17 mouse cellular contexts compared by ENCODE assay signal in the genomic region with DNA sequence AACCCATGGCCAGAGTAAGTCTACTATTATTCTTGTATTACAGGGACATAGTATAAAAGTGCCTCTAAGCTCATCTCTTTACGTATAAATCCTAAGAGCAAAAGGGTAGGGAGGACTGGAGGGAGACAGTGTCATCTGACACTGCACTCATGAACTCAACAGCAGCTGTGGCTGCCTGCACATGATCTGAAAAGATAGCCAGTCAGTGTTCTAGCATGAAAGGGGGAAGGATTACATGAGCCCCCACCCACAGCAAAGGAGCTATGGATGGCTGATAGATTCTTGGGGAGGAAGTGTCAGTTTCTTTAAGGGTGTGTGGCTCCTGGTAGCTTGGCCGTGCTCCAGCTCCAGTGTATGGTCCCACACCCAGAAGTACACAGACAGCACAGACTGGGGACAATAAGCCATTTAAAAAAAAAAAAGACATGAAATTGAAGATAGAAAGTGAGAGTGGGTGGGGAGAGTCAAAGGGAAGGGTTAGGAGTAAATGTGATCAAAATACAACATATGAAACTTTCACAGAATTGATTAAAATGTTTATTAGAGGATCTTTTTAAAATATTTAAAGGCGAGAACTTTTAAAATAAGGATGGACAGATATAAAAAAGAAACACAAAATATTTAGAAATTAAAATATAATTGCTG. TPM values are rescaled to one million over a fixed set of nuclear protein-coding genes. Genes with fewer than 3 reads are reported as not detected.
A peak's percentile ranks its signal among the peaks of the same experiment; 100 is the strongest.
DNase-seq lines count a peak whose midpoint lies in the region; ATAC-seq and TF ChIP-seq lines count a peak whose summit lies in the region.
"Had no signal": no experiment of that assay in that cellular context is flagged by ENCODE, and none has a peak within 500 bp of the region (broad histone marks: within the 10 kb centered on the region; RNA-seq: fewer than 3 reads in every experiment).

No protein-coding gene starts in this region.

- peak overlapping the region; percentile 56 for H3K27ac ChIP-seq in small intestine, adult 2 months (ENCODE audit: insufficient read depth, low read depth, low read length)
- no peak overlapping the region for H3K27ac ChIP-seq in forebrain, embryonic 16.5 days (ENCODE audit: low read length)
- H3K27ac ChIP-seq: embryonic facial prominence, embryonic 12.5 days; hindbrain, embryonic 13.5 days; macrophage; midbrain, embryonic 15.5 days; neural tube, embryonic 12.5 days had no signal

- no peaks in the 10 kb centered on the region for H3K36me3 ChIP-seq in small intestine, adult 2 months (ENCODE audit: control insufficient read depth, insufficient read depth, low read length)
- H3K36me3 ChIP-seq in forebrain, embryonic 16.5 days (ENCODE audit: control insufficient read depth, insufficient read depth), result no peaks in the 10 kb centered on the region
- H3K36me3 ChIP-seq: embryonic facial prominence, embryonic 12.5 days; hindbrain, embryonic 13.5 days; midbrain, embryonic 15.5 days; neural tube, embryonic 12.5 days had no signal

- no peaks in the 10 kb centered on the region for H3K9me3 ChIP-seq in forebrain, embryonic 16.5 days (ENCODE audit: control insufficient read depth, low read length)
- H3K9me3 ChIP-seq: embryonic facial prominence, embryonic 12.5 days; hindbrain, embryonic 13.5 days; midbrain, embryonic 15.5 days; neural tube, embryonic 12.5 days had no signal

- H3K4me2 ChIP-seq in forebrain, embryonic 16.5 days (ENCODE audit: low read length), result no peak overlapping the region
- H3K4me2 ChIP-seq: embryonic facial prominence, embryonic 12.5 days; hindbrain, embryonic 13.5 days; midbrain, embryonic 15.5 days; neural tube, embryonic 12.5 days had no signal

- H3K9ac ChIP-seq in forebrain, embryonic 16.5 days (replicated peaks; ENCODE audit: low read depth, low read length), result no peak overlapping the region
- H3K9ac ChIP-seq: embryonic facial prominence, embryonic 12.5 days; hindbrain, embryonic 13.5 days; midbrain, embryonic 15.5 days; neural tube, embryonic 12.5 days had no signal

- no peak for ATAC-seq in forebrain, embryonic 16.5 days
- ATAC-seq: midbrain, embryonic 15.5 days had no signal

- WGBS in small intestine, adult 2 months, result 51% methylated on average over 3 of the region's 3 CpGs
- WGBS in forebrain, embryonic 16.5 days, result 79% methylated on average over 3 of the region's 3 CpGs

- peaks cover 15% of the 10 kb centered on the region; the same call in 1 of the 2 replicates for H3K4me1 ChIP-seq in small intestine, adult 2 months (ENCODE audit: control insufficient read depth, insufficient read depth, insufficient read length, low read length)
- H3K4me1 ChIP-seq in forebrain, embryonic 16.5 days (replicated peaks; ENCODE audit: control insufficient read depth, insufficient read depth, low read length), result no peaks in the 10 kb centered on the region
- H3K4me1 ChIP-seq: hindbrain, embryonic 13.5 days; midbrain, embryonic 15.5 days; neural tube, embryonic 12.5 days had no signal

- TF ChIP-seq CTCF in small intestine, adult 2 months (IDR thresholded peaks at IDR 0.05; ENCODE audit: extremely low read depth, insufficient read length, insufficient replicate concordance, low read depth, low read length), result no peak

- no peak for TF ChIP-seq POLR2A in small intestine, adult 2 months (IDR thresholded peaks at IDR 0.05; ENCODE audit: low read depth, low read length)

- H3K27me3 ChIP-seq in small intestine, adult 2 months (ENCODE audit: control insufficient read depth, insufficient read depth, low read length), result no peaks in the 10 kb centered on the region
- no peaks in the 10 kb centered on the region for H3K27me3 ChIP-seq in forebrain, embryonic 16.5 days (replicated peaks; ENCODE audit: control insufficient read depth, insufficient read depth, low read length)
- H3K27me3 ChIP-seq: embryonic facial prominence, embryonic 12.5 days; hindbrain, embryonic 13.5 days; midbrain, embryonic 15.5 days; neural tube, embryonic 12.5 days had no signal

- peak; percentile 8 to 20 for DNase-seq in heart, adult 18-20 months
- DNase-seq in heart, adult 8-10 months (ENCODE audit: low spot score), result no peak
- DNase-seq in kidney, postnatal 10 days, result peak; percentile 15
- DNase-seq in kidney, postnatal 14 days, result no peak
- DNase-seq in thymus, postnatal 4 days, result peak; percentile 15
- no peak for DNase-seq in thymus, postnatal 0 days (ENCODE audit: low spot score)
- DNase-seq: cerebellum, postnatal 25 days; gastrocnemius, postnatal 36 days; right cerebral cortex, postnatal 25 days had no signal

- no peak overlapping the region for H3K4me3 ChIP-seq in small intestine, adult 2 months (ENCODE audit: low read depth, low read length)
- no peak overlapping the region for H3K4me3 ChIP-seq in forebrain, embryonic 16.5 days (replicated peaks; ENCODE audit: low read length)
- H3K4me3 ChIP-seq: embryonic facial prominence, embryonic 12.5 days; hindbrain, embryonic 13.5 days; midbrain, embryonic 15.5 days; neural tube, embryonic 12.5 days had no signal

RNA-seq across cellular contexts. Expression of a gene that starts 22.6 kb away (rescaled TPM):
- total RNA-seq in heart, adult 18-20 months (2021), result not detected
- total RNA-seq in heart, adult 8-10 months (2022), result under 1 TPM in 3 of 4 experiments, not detected in 1; 0.09 to 0.14 (median 0.13) TPM
- polyA plus RNA-seq in thymus, postnatal 0 days (2015; fragmentation: Nextera tagmentation; extraction: Ambion mirVana), result 0.67 and 0.82 TPM in 2 replicates
- 0.06 TPM in 1 of 2 replicates, not detected in the other for polyA plus RNA-seq in small intestine, adult 2 months (2012; rRNA removed)
- not detected in 2 replicates for polyA plus RNA-seq in forebrain, embryonic 16.5 days (2015; fragmentation: Nextera tagmentation; extraction: Ambion mirVana)
- total RNA-seq: gastrocnemius, postnatal 36 days had no signal
- polyA plus RNA-seq: embryonic facial prominence, embryonic 12.5 days; limb, embryonic 11.5 days; macrophage; midbrain, embryonic 15.5 days; neural tube, embryonic 12.5 days had no signal

RNA-seq across cellular contexts. Expression of a gene that starts 52.8 kb away (rescaled TPM):
- 10 to 100 TPM; 32.0 to 39.0 TPM for total RNA-seq in heart, adult 18-20 months (2021)
- total RNA-seq in heart, adult 8-10 months (2022), result 10 to 100 TPM; 32.4 to 40.9 (median 34.3) TPM
- 43.3 and 47.0 TPM in 2 replicates for polyA plus RNA-seq in thymus, postnatal 0 days (2015; fragmentation: Nextera tagmentation; extraction: Ambion mirVana)
- polyA plus RNA-seq in small intestine, adult 2 months (2012; rRNA removed), result 68.2 and 166 TPM in 2 replicates
- 29.5 and 29.8 TPM in 2 replicates for polyA plus RNA-seq in forebrain, embryonic 16.5 days (2015; fragmentation: Nextera tagmentation; extraction: Ambion mirVana)

RNA-seq across cellular contexts. Expression of a gene that starts 58.1 kb away (rescaled TPM):
- 10 to 100 TPM; 23.6 to 26.1 TPM for total RNA-seq in heart, adult 18-20 months (2021)
- 10 to 100 TPM; 24.9 to 31.1 (median 29.5) TPM for total RNA-seq in heart, adult 8-10 months (2022)
- polyA plus RNA-seq in thymus, postnatal 0 days (2015; fragmentation: Nextera tagmentation; extraction: Ambion mirVana), result 1.3 and 1.7 TPM in 2 replicates
- 9.7 and 25.8 TPM in 2 replicates for polyA plus RNA-seq in small intestine, adult 2 months (2012; rRNA removed)
- polyA plus RNA-seq in forebrain, embryonic 16.5 days (2015; fragmentation: Nextera tagmentation; extraction: Ambion mirVana), result 0.09 and 0.10 TPM in 2 replicates
- polyA plus RNA-seq: macrophage had no signal

Comparison
In these comparisons a context has a peak if more than half of its experiments do, and no peak if none do; other contexts are left out.
1. DNase-seq: peak in heart, adult 18-20 months (2 of 2), kidney, postnatal 10 days (single experiment) and thymus, postnatal 4 days (single experiment); none in heart, adult 8-10 months (single experiment), kidney, postnatal 14 days (single experiment) and thymus, postnatal 0 days (single experiment).